Mouse (Mus musculus) C2C12 (cell line): ENCODE results near the gene Lpp.

Experiments
- CEBPB ChIP-seq: IDR thresholded peaks from one replicate; pipeline ENCODE4 v1.6.1; 2011; ENCODE audit warnings: low read depth, mild to moderate bottlenecking, control low read depth, moderate library complexity
- CTCF ChIP-seq: IDR thresholded peaks from one replicate; pipeline ENCODE4 v1.5.1; 2011; ENCODE audit not compliant: control insufficient read depth, insufficient read depth, insufficient read length
- FOSL1 ChIP-seq: IDR thresholded peaks from one replicate; pipeline ENCODE4 v1.8.0; 2011; ENCODE audit warnings: mild to moderate bottlenecking, low read length; ENCODE audit not compliant: poor library complexity, insufficient read depth, severe bottlenecking
- MAX ChIP-seq: IDR thresholded peaks from one replicate; pipeline ENCODE4 v1.6.1; 2011; ENCODE audit warnings: mild to moderate bottlenecking, control low read depth
- MYOD1 ChIP-seq: IDR thresholded peaks from one replicate; pipeline ENCODE4 v1.6.1; 2011; ENCODE audit warnings: low read depth; ENCODE audit not compliant: control insufficient read depth, insufficient read length
- MYOG ChIP-seq: IDR thresholded peaks from one replicate; pipeline ENCODE4 v1.6.1; 2011; ENCODE audit not compliant: control insufficient read depth, insufficient read length; ENCODE audit errors: extremely low read depth
- USF1 ChIP-seq: IDR thresholded peaks from one replicate; pipeline ENCODE4 v1.6.1; 2011; ENCODE audit warnings: low read depth, mild to moderate bottlenecking, control low read depth, moderate library complexity

DNA sequence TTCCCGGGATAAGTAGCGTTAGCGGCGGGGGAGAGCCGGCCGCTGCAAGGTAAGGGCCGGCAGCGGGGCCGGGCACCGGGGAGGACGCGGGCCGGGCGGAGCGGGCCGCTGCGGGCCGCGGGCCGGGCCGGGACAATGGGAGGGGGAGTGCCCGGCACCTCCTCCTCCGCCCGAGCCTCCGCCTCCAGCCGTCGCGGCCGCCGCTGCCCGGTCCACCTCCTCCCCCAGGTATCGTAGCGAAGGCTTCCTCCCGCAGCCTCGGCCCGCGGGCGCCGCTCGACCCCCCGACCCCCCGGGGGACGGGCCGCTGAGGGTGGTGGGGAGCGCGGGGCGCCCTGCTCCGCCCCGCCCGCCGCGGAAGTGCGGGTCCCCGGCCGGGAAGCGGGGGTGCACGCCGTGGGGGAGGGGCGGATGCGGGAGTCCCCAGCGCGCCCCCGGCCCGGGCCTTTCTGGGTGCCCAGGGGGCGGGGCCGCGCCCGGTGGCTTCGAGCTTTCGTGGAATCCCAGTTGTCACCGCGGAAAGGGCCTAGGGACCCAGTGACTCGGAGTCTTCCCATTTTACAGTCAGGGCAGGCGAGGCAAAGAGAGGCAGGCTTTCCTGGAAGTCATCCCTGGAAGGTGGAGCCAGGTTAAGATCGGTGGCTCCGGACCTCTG, 376 bp downstream of the Lpp start:
- TF ChIP-seq USF1: no peak
- TF ChIP-seq MYOG: no peak
- TF ChIP-seq MAX: no peak
- TF ChIP-seq CTCF: no peak
- no peak for TF ChIP-seq MYOD1
- no peak for TF ChIP-seq CEBPB
- TF ChIP-seq FOSL1: no peak
